Mouse (Mus musculus): ENCODE data around the gene Crk. TPM values are rescaled to one million over a fixed set of nuclear protein-coding genes. Genes with fewer than 3 reads are reported as not detected.

Crk gene
- polyA plus RNA-seq, 1 experiment from 2014 or later, result 71.1 TPM

- H3K9ac ChIP-seq (ENCODE audit: low read depth, low read length), result peak overlapping the region; percentile 44
- peaks cover 48% of the 10 kb centered on the region for H3K4me1 ChIP-seq (replicated peaks; ENCODE audit: control insufficient read depth, insufficient read depth, low read length)
- no peaks in the 10 kb centered on the region for H3K9me3 ChIP-seq (ENCODE audit: control insufficient read depth, low read length)
- peak overlapping the region; percentile 77 for H3K4me2 ChIP-seq
- H3K27ac ChIP-seq (ENCODE audit: low read depth, low read length), result peak overlapping the region; percentile 94
- ATAC-seq (replicated peaks; ENCODE audit: low FRiP score), result peak; percentile 74
- peak overlapping the region; percentile 76 for H3K4me3 ChIP-seq (ENCODE audit: low read depth, low read length)
- H3K36me3 ChIP-seq (ENCODE audit: control insufficient read depth, insufficient read depth, low read length), result peaks cover 10% of the 10 kb centered on the region; the same call in 1 of the 2 replicates
- 1% methylated on average over 30 of the region's 45 CpGs for WGBS
- no peaks in the 10 kb centered on the region for H3K27me3 ChIP-seq (replicated peaks; ENCODE audit: control insufficient read depth, insufficient read depth, low read length)
- peak; percentile 86 for DNase-seq (ENCODE audit: low spot score)
Observed at GRCm38 (mm10) chr11:75653781-75654470, 25.1 kb upstream of the Crk start.

GRCm38 (mm10) chr11:75654471-75655390, 24.3 kb upstream of the Crk start:
- Histone ChIP-seq H3K36me3 (ENCODE audit: control insufficient read depth, insufficient read depth, low read length) (peaks cover 13% of the 10 kb centered on the region; the same call in 1 of the 2 replicates), H3K27me3 (replicated peaks; ENCODE audit: control insufficient read depth, insufficient read depth, low read length) (no peaks in the 10 kb centered on the region), H3K9me3 (ENCODE audit: control insufficient read depth, low read length) (no peaks in the 10 kb centered on the region), H3K27ac (ENCODE audit: low read depth, low read length) (peak overlapping the region; percentile 94), H3K4me2 (peak overlapping the region; percentile 77), H3K4me3 (ENCODE audit: low read depth, low read length) (peak overlapping the region; percentile 76), H3K4me1 (replicated peaks; ENCODE audit: control insufficient read depth, insufficient read depth, low read length) (peaks cover 42% of the 10 kb centered on the region), H3K9ac (ENCODE audit: low read depth, low read length) (peak overlapping the region; percentile 84)
- 22% methylated on average over 25 of the region's 25 CpGs for WGBS
- ATAC-seq (replicated peaks; ENCODE audit: low FRiP score) (peak; percentile 70), DNase-seq (ENCODE audit: low spot score) (peak; percentile 58)

GRCm38 (mm10) chr11:75655621-75656545, 23.2 kb upstream of the Crk start:
- H3K36me3 ChIP-seq (ENCODE audit: control insufficient read depth, insufficient read depth, low read length), result peaks cover 20% of the 10 kb centered on the region; the same call in 1 of the 2 replicates
- H3K4me2 ChIP-seq, result peak overlapping the region; percentile 77
- no peaks in the 10 kb centered on the region for H3K27me3 ChIP-seq (replicated peaks; ENCODE audit: control insufficient read depth, insufficient read depth, low read length)
- DNase-seq (ENCODE audit: low spot score) (peak; percentile 78), ATAC-seq (replicated peaks; ENCODE audit: low FRiP score) (peak; percentile 33)
- H3K27ac ChIP-seq (ENCODE audit: low read depth, low read length), result peak overlapping the region; percentile 94
- 1% methylated on average over 78 of the region's 78 CpGs for WGBS
- peak overlapping the region; percentile 84 for H3K9ac ChIP-seq (ENCODE audit: low read depth, low read length)
- peaks cover 35% of the 10 kb centered on the region for H3K4me1 ChIP-seq (replicated peaks; ENCODE audit: control insufficient read depth, insufficient read depth, low read length)
- peak overlapping the region; percentile 76 for H3K4me3 ChIP-seq (ENCODE audit: low read depth, low read length)
- H3K9me3 ChIP-seq (ENCODE audit: control insufficient read depth, low read length), result no peaks in the 10 kb centered on the region

- DNase-seq (ENCODE audit: low spot score) (no peak), ATAC-seq (replicated peaks; ENCODE audit: low FRiP score) (no peak)
- H3K4me1 ChIP-seq (replicated peaks; ENCODE audit: control insufficient read depth, insufficient read depth, low read length), result peaks cover 38% of the 10 kb centered on the region
- H3K36me3 ChIP-seq (ENCODE audit: control insufficient read depth, insufficient read depth, low read length), result peaks cover 28% of the 10 kb centered on the region; the same call in 1 of the 2 replicates
- peak overlapping the region; percentile 84 for H3K9ac ChIP-seq (ENCODE audit: low read depth, low read length)
- no peaks in the 10 kb centered on the region for H3K9me3 ChIP-seq (ENCODE audit: control insufficient read depth, low read length)
- peak overlapping the region; percentile 77 for H3K4me2 ChIP-seq
- H3K27ac ChIP-seq (ENCODE audit: low read depth, low read length), result peak overlapping the region; percentile 94; the same call in 1 of the 2 replicates
- 70% methylated on average over 17 of the region's 20 CpGs for WGBS
- H3K27me3 ChIP-seq (replicated peaks; ENCODE audit: control insufficient read depth, insufficient read depth, low read length), result no peaks in the 10 kb centered on the region
- H3K4me3 ChIP-seq (ENCODE audit: low read depth, low read length), result peak overlapping the region; percentile 76
Observed at GRCm38 (mm10) chr11:75656621-75657590, 22.2 kb upstream of the Crk start.

- peaks cover 33% of the 10 kb centered on the region for H3K4me1 ChIP-seq (replicated peaks; ENCODE audit: control insufficient read depth, insufficient read depth, low read length)
- no peak for DNase-seq (ENCODE audit: low spot score)
- no peak overlapping the region for H3K27ac ChIP-seq (ENCODE audit: low read depth, low read length)
- ATAC-seq (replicated peaks; ENCODE audit: low FRiP score), result no peak
- H3K4me3 ChIP-seq (ENCODE audit: low read depth, low read length), result no peak overlapping the region
- H3K4me2 ChIP-seq, result no peak overlapping the region
- no peak overlapping the region for H3K9ac ChIP-seq (ENCODE audit: low read depth, low read length)
- H3K27me3 ChIP-seq (replicated peaks; ENCODE audit: control insufficient read depth, insufficient read depth, low read length), result no peaks in the 10 kb centered on the region
- H3K9me3 ChIP-seq (ENCODE audit: control insufficient read depth, low read length), result no peaks in the 10 kb centered on the region
- H3K36me3 ChIP-seq (ENCODE audit: control insufficient read depth, insufficient read depth, low read length), result peaks cover 33% of the 10 kb centered on the region; the same call in 1 of the 2 replicates
Observed at GRCm38 (mm10) chr11:75657841-75658240, 21.2 kb upstream of the Crk start.

- H3K4me2 ChIP-seq, result no peak overlapping the region
- no peaks in the 10 kb centered on the region for H3K9me3 ChIP-seq (ENCODE audit: control insufficient read depth, low read length)
- H3K9ac ChIP-seq (ENCODE audit: low read depth, low read length), result no peak overlapping the region
- no peak overlapping the region for H3K4me3 ChIP-seq (ENCODE audit: low read depth, low read length)
- 96% methylated on average over 13 of the region's 13 CpGs for WGBS
- peaks cover 29% of the 10 kb centered on the region for H3K4me1 ChIP-seq (replicated peaks; ENCODE audit: control insufficient read depth, insufficient read depth, low read length)
- H3K36me3 ChIP-seq (ENCODE audit: control insufficient read depth, insufficient read depth, low read length), result peaks cover 34% of the 10 kb centered on the region; the same call in 1 of the 2 replicates
- DNase-seq (ENCODE audit: low spot score) (no peak), ATAC-seq (replicated peaks; ENCODE audit: low FRiP score) (no peak)
- H3K27me3 ChIP-seq (replicated peaks; ENCODE audit: control insufficient read depth, insufficient read depth, low read length), result no peaks in the 10 kb centered on the region
- no peak overlapping the region for H3K27ac ChIP-seq (ENCODE audit: low read depth, low read length)
Observed at GRCm38 (mm10) chr11:75658311-75658710, 20.7 kb upstream of the Crk start.

GRCm38 (mm10) chr11:75658996-75659750, 19.9 kb upstream of the Crk start:
- Histone ChIP-seq H3K27ac (ENCODE audit: low read depth, low read length) (no peak overlapping the region), H3K4me1 (replicated peaks; ENCODE audit: control insufficient read depth, insufficient read depth, low read length) (peaks cover 24% of the 10 kb centered on the region), H3K4me2 (no peak overlapping the region), H3K9ac (ENCODE audit: low read depth, low read length) (no peak overlapping the region), H3K4me3 (ENCODE audit: low read depth, low read length) (no peak overlapping the region), H3K36me3 (ENCODE audit: control insufficient read depth, insufficient read depth, low read length) (peaks cover 34% of the 10 kb centered on the region; the same call in 1 of the 2 replicates), H3K9me3 (ENCODE audit: control insufficient read depth, low read length) (no peaks in the 10 kb centered on the region), H3K27me3 (replicated peaks; ENCODE audit: control insufficient read depth, insufficient read depth, low read length) (no peaks in the 10 kb centered on the region)
- 85% methylated on average over 14 of the region's 14 CpGs for WGBS
- DNase-seq (ENCODE audit: low spot score) (no peak), ATAC-seq (replicated peaks; ENCODE audit: low FRiP score) (no peak)
